Mouse (Mus musculus) megakaryocyte, adult 5-6 weeks (primary cell): ENCODE measurements around the gene Slc10a3. TPM values are rescaled to one million over a fixed set of nuclear protein-coding genes. Genes with fewer than 3 reads are reported as not detected.

Experiments
- total RNA-seq, 2 experiments: library from RNA; stranded (forward) in 1 of 2; stranded (reverse) in 1 of 2; fragments of 153-499, 151-499 nt in 1 of 2; fragments of 221-1000, 200-1000 nt in 1 of 2; gene quantifications; 2 replicates each; pipeline versions ENCODE4 v1.2.3 to v1.2.4; 2015 to 2017

The Slc10a3 gene
- total RNA-seq, 2 experiments from 2014 or later, result 12.9 to 18.4 TPM

Other genes with a start within 250 kb of the Slc10a3 start
- gene Opn1mw, start 245.9 kb downstream of the Slc10a3 start, total RNA-seq (2015), result not detected in 2 replicates
- not detected in 2 replicates for gene Opn1mw, start 245.9 kb downstream of the Slc10a3 start, total RNA-seq (2017)
- 15.2 and 16.4 TPM in 2 replicates for gene Mecp2, start 238.0 kb downstream of the Slc10a3 start, total RNA-seq (2015)
- 16.9 and 17.7 TPM in 2 replicates for gene Mecp2, start 238.0 kb downstream of the Slc10a3 start, total RNA-seq (2017)
- not detected in 2 replicates for gene Tex28, start 205.5 kb downstream of the Slc10a3 start, total RNA-seq (2015)
- gene Tex28, start 205.5 kb downstream of the Slc10a3 start, total RNA-seq (2017), result not detected in 2 replicates
- gene Tktl1, start 196.1 kb downstream of the Slc10a3 start, total RNA-seq (2015), result not detected in 2 replicates
- not detected in 2 replicates for gene Tktl1, start 196.1 kb downstream of the Slc10a3 start, total RNA-seq (2017)
- 614 and 619 TPM in 2 replicates for gene Flna, start 123.5 kb downstream of the Slc10a3 start, total RNA-seq (2015)
- 2,027 and 2,122 TPM in 2 replicates for gene Flna, start 123.5 kb downstream of the Slc10a3 start, total RNA-seq (2017)
- 89.4 and 95.2 TPM in 2 replicates for gene Emd, start 118.7 kb downstream of the Slc10a3 start, total RNA-seq (2015)
- 73.3 and 99.8 TPM in 2 replicates for gene Emd, start 118.7 kb downstream of the Slc10a3 start, total RNA-seq (2017)
- 2,650 and 3,055 TPM in 2 replicates for gene Rpl10, start 102.5 kb downstream of the Slc10a3 start, total RNA-seq (2015)
- 1,311 and 1,465 TPM in 2 replicates for gene Rpl10, start 102.5 kb downstream of the Slc10a3 start, total RNA-seq (2017)
- 45.2 and 49.3 TPM in 2 replicates for gene Taz, start 91.4 kb downstream of the Slc10a3 start, total RNA-seq (2015)
- 28.1 and 33.1 TPM in 2 replicates for gene Taz, start 91.4 kb downstream of the Slc10a3 start, total RNA-seq (2017)
- 105 and 116 TPM in 2 replicates for gene Dnase1l1, start 91.0 kb downstream of the Slc10a3 start, total RNA-seq (2015)
- gene Dnase1l1, start 91.0 kb downstream of the Slc10a3 start, total RNA-seq (2017), result 63.8 and 69.1 TPM in 2 replicates
- 229 and 231 TPM in 2 replicates for gene Atp6ap1, start 76.3 kb downstream of the Slc10a3 start, total RNA-seq (2015)
- gene Atp6ap1, start 76.3 kb downstream of the Slc10a3 start, total RNA-seq (2017), result 218 and 254 TPM in 2 replicates
- gene Gdi1, start 68.4 kb downstream of the Slc10a3 start, total RNA-seq (2015), result 133 and 170 TPM in 2 replicates
- gene Gdi1, start 68.4 kb downstream of the Slc10a3 start, total RNA-seq (2017), result 44.6 and 70.5 TPM in 2 replicates
- gene Fam50a, start 60.3 kb downstream of the Slc10a3 start, total RNA-seq (2015), result 43.2 and 51.5 TPM in 2 replicates
- gene Fam50a, start 60.3 kb downstream of the Slc10a3 start, total RNA-seq (2017), result 42.8 and 63.1 TPM in 2 replicates
- gene Plxna3, start 44.3 kb downstream of the Slc10a3 start, total RNA-seq (2015), result 0.09 and 0.50 TPM in 2 replicates
- gene Plxna3, start 44.3 kb downstream of the Slc10a3 start, total RNA-seq (2017), result 0.57 and 0.70 TPM in 2 replicates
- gene Lage3, start 19.7 kb downstream of the Slc10a3 start, total RNA-seq (2015), result 53.3 and 55.1 TPM in 2 replicates
- gene Lage3, start 19.7 kb downstream of the Slc10a3 start, total RNA-seq (2017), result 16.0 and 20.2 TPM in 2 replicates
- 27.0 and 32.0 TPM in 2 replicates for gene Ubl4a, start 131 bp downstream of the Slc10a3 start, total RNA-seq (2015)
- gene Ubl4a, start 131 bp downstream of the Slc10a3 start, total RNA-seq (2017), result 11.5 and 13.1 TPM in 2 replicates
- gene Fam3a, start 19.9 kb upstream of the Slc10a3 start, total RNA-seq (2015), result 13.5 and 14.6 TPM in 2 replicates
- 15.5 and 15.8 TPM in 2 replicates for gene Fam3a, start 19.9 kb upstream of the Slc10a3 start, total RNA-seq (2017)
- 8.8 and 11.7 TPM in 2 replicates for gene Ikbkg, start 19.9 kb upstream of the Slc10a3 start, total RNA-seq (2015)
- 31.9 and 50.0 TPM in 2 replicates for gene Ikbkg, start 19.9 kb upstream of the Slc10a3 start, total RNA-seq (2017)
- 384 and 417 TPM in 2 replicates for gene G6pdx, start 55.8 kb upstream of the Slc10a3 start, total RNA-seq (2015)
- gene G6pdx, start 55.8 kb upstream of the Slc10a3 start, total RNA-seq (2017), result 261 and 303 TPM in 2 replicates
- gene Gm6880, start 108.0 kb upstream of the Slc10a3 start, total RNA-seq (2015), result not detected in 2 replicates
- not detected in 2 replicates for gene Gm6880, start 108.0 kb upstream of the Slc10a3 start, total RNA-seq (2017)
- gene Olfr1326-ps1, start 201.5 kb upstream of the Slc10a3 start, total RNA-seq (2015), result not detected in 2 replicates
- not detected in 2 replicates for gene Olfr1326-ps1, start 201.5 kb upstream of the Slc10a3 start, total RNA-seq (2017)
- gene Olfr1325, start 219.3 kb upstream of the Slc10a3 start, total RNA-seq (2015), result not detected in 2 replicates
- gene Olfr1325, start 219.3 kb upstream of the Slc10a3 start, total RNA-seq (2017), result not detected in 2 replicates